Mouse (Mus musculus): Measurements from ENCODE around the gene Prmt8.

Gene Prmt8

GRCm38 (mm10) chr6:127769275-127770156 lies at the start of gene Prmt8:
TSS of gene Prmt8 (minus strand) at chr6:127769472.
- DNase-seq, result no peak

- no peak for DNase-seq
Observed at GRCm38 (mm10) chr6:127803046-127803729, 33.9 kb upstream of the Prmt8 start.

GRCm38 (mm10) chr6:127802211-127802610 lies 32.9 kb upstream of the Prmt8 start:
- peak; percentile 39 for DNase-seq

GRCm38 (mm10) chr6:127790023-127790422 lies 20.8 kb upstream of the Prmt8 start:
- DNase-seq, result no peak

- no peak for DNase-seq
Observed at GRCm38 (mm10) chr6:127770806-127771205, 1.5 kb upstream of the Prmt8 start.

- DNase-seq, result peak; percentile 19
Observed at GRCm38 (mm10) chr6:127768621-127769274, 524 bp downstream of the Prmt8 start.

- DNase-seq, result peak; percentile 85
Observed at GRCm38 (mm10) chr6:127767706-127768493, 1.4 kb downstream of the Prmt8 start.

GRCm38 (mm10) chr6:127767201-127767705 lies 2.0 kb downstream of the Prmt8 start:
- DNase-seq, result no peak

- no peak for DNase-seq
Observed at GRCm38 (mm10) chr6:127766641-127767200, 2.6 kb downstream of the Prmt8 start.

GRCm38 (mm10) chr6:127766041-127766604 lies 3.1 kb downstream of the Prmt8 start:
- DNase-seq, result no peak

- no peak for DNase-seq
Observed at GRCm38 (mm10) chr6:127765573-127765972, 3.7 kb downstream of the Prmt8 start.

GRCm38 (mm10) chr6:127758264-127758663 lies 11.0 kb downstream of the Prmt8 start:
- no peak for DNase-seq

GRCm38 (mm10) chr6:127757667-127758167 lies 11.6 kb downstream of the Prmt8 start:
- no peak for DNase-seq

GRCm38 (mm10) chr6:127756856-127757255 lies 12.4 kb downstream of the Prmt8 start:
- no peak for DNase-seq

GRCm38 (mm10) chr6:127753228-127753627 lies 16.0 kb downstream of the Prmt8 start:
- no peak for DNase-seq

- no peak for DNase-seq
Observed at GRCm38 (mm10) chr6:127752681-127753080, 16.6 kb downstream of the Prmt8 start.

- no peak for DNase-seq
Observed at GRCm38 (mm10) chr6:127751499-127751898, 17.8 kb downstream of the Prmt8 start.

GRCm38 (mm10) chr6:127748793-127749192 lies 20.5 kb downstream of the Prmt8 start:
- DNase-seq, result no peak

- no peak for DNase-seq
Observed at GRCm38 (mm10) chr6:127742290-127742689, 27.0 kb downstream of the Prmt8 start.

GRCm38 (mm10) chr6:127741162-127741561 lies 28.1 kb downstream of the Prmt8 start:
- DNase-seq, result no peak

- DNase-seq, result no peak
Observed at GRCm38 (mm10) chr6:127740711-127741110, 28.6 kb downstream of the Prmt8 start.

Measured in kidney, postnatal 10 days (tissue).